Mouse (Mus musculus) brain, adult 2 months (tissue): ENCODE results near the gene Palm2.

Source experiments
- DNase-seq: peaks from one replicate; pipeline ENCODE4 v3.0.0; 2011; ENCODE audit warnings: low read depth, low spot score

The Palm2 gene

GRCm38 (mm10) chr4:57568268-57569068, 134.4 kb downstream of the Palm2 start:
- DNase-seq, result no peak

GRCm38 (mm10) chr4:57569069-57569355, 135.0 kb downstream of the Palm2 start:
- no peak for DNase-seq

- no peak for DNase-seq
Measured at GRCm38 (mm10) chr4:57569711-57570110, 135.7 kb downstream of the Palm2 start.

- DNase-seq, result no peak
Measured at GRCm38 (mm10) chr4:57570229-57570628, 136.2 kb downstream of the Palm2 start.

- DNase-seq, result no peak
Measured at GRCm38 (mm10) chr4:57574181-57574580, 140.1 kb downstream of the Palm2 start.

GRCm38 (mm10) chr4:57574646-57575045, 140.6 kb downstream of the Palm2 start:
- no peak for DNase-seq

- no peak for DNase-seq
Measured at GRCm38 (mm10) chr4:57575686-57576085, 141.6 kb downstream of the Palm2 start.

GRCm38 (mm10) chr4:57576095-57576494, 142.0 kb downstream of the Palm2 start:
- no peak for DNase-seq

- DNase-seq, result no peak
Measured at GRCm38 (mm10) chr4:57579683-57580082, 145.6 kb downstream of the Palm2 start.

GRCm38 (mm10) chr4:57585281-57585800, 151.3 kb downstream of the Palm2 start:
- DNase-seq, result no peak

GRCm38 (mm10) chr4:57586933-57587658, 153.0 kb downstream of the Palm2 start:
- no peak for DNase-seq

- DNase-seq, result no peak
Measured at GRCm38 (mm10) chr4:57588356-57588755, 154.3 kb downstream of the Palm2 start.

GRCm38 (mm10) chr4:57592751-57593150, 158.7 kb downstream of the Palm2 start:
- DNase-seq, result no peak

GRCm38 (mm10) chr4:57599946-57600345, 165.9 kb downstream of the Palm2 start:
- DNase-seq, result no peak

GRCm38 (mm10) chr4:57600685-57601457, 166.8 kb downstream of the Palm2 start:
- no peak for DNase-seq

GRCm38 (mm10) chr4:57601458-57601835, 167.4 kb downstream of the Palm2 start:
- no peak for DNase-seq

GRCm38 (mm10) chr4:57601903-57602617, 168.0 kb downstream of the Palm2 start:
- peak; percentile 87 for DNase-seq

- DNase-seq, result peak; percentile 59
Measured at GRCm38 (mm10) chr4:57606258-57606657, 172.2 kb downstream of the Palm2 start.

- DNase-seq, result peak; percentile 96
Measured at GRCm38 (mm10) chr4:57607247-57607942, 173.3 kb downstream of the Palm2 start.

- DNase-seq, result no peak
Measured at GRCm38 (mm10) chr4:57611303-57612077, 177.4 kb downstream of the Palm2 start.
